8 mouse cellular contexts compared by ENCODE assay signal in genomic region chr3:122483783-122484130, GRCm38 (mm10).
DNase-seq lines count a peak whose midpoint lies in the region; ATAC-seq and TF ChIP-seq lines count a peak whose summit lies in the region.

No protein-coding gene starts in this region.

- H3K27ac ChIP-seq in liver, postnatal 0 days (ENCODE audit: low read depth): peak overlapping the region; percentile 73
- H3K27ac ChIP-seq in intestine, embryonic 15.5 days: 0 out of 2 replicates have a peak overlapping the region, but pooled peaks have one; percentile 46
- H3K27ac ChIP-seq in stomach, embryonic 14.5 days (ENCODE audit: low read length): no peak overlapping the region; the same call in 1 of the 2 replicates

- no peak for TF ChIP-seq CTCF in liver, postnatal 0 days (IDR thresholded peaks at IDR 0.05; ENCODE audit: low read depth)

- peak overlapping the region; percentile 60 for H3K4me2 ChIP-seq in liver, postnatal 0 days (ENCODE audit: low read depth, low read length)
- H3K4me2 ChIP-seq in intestine, embryonic 15.5 days (replicated peaks): no peak overlapping the region; the same call in 1 of the 2 replicates
- H3K4me2 ChIP-seq in stomach, embryonic 14.5 days (replicated peaks; ENCODE audit: low read depth, low read length): 0 out of 2 replicates have a peak overlapping the region, but pooled peaks have one; percentile 12

- ATAC-seq in cerebellum, adult (ENCODE audit: insufficient number of reproducible peaks, low FRiP score, low TSS enrichment): peak; percentile 6; the same call in 1 of the 2 replicates
- ATAC-seq in liver, postnatal 0 days: no peak
- ATAC-seq in intestine, embryonic 15.5 days: 0 out of 2 replicates have a peak, but pooled peaks have one; percentile 9
- 0 out of 2 replicates have a peak, but pooled peaks have one; percentile 3 for ATAC-seq in stomach, embryonic 14.5 days (ENCODE audit: insufficient number of reproducible peaks, insufficient read depth, low FRiP score, low read depth)

- 66% methylated on average over 5 of the region's 5 CpGs for WGBS in liver, postnatal 0 days (ENCODE audit: insufficient replicate concordance)
- WGBS in intestine, embryonic 15.5 days: 59% methylated on average over 5 of the region's 5 CpGs
- WGBS in stomach, embryonic 14.5 days: 35% methylated on average over 5 of the region's 5 CpGs

- no peaks in the 10 kb centered on the region for H3K27me3 ChIP-seq in liver, postnatal 0 days (ENCODE audit: insufficient read depth, low read length)
- no peaks in the 10 kb centered on the region for H3K27me3 ChIP-seq in intestine, embryonic 15.5 days (replicated peaks)
- no peaks in the 10 kb centered on the region for H3K27me3 ChIP-seq in stomach, embryonic 14.5 days (ENCODE audit: control insufficient read depth, insufficient read depth, low read length)

- peaks cover 12% of the 10 kb centered on the region for H3K4me1 ChIP-seq in liver, postnatal 0 days (ENCODE audit: insufficient read depth)
- peaks cover 33% of the 10 kb centered on the region for H3K4me1 ChIP-seq in intestine, embryonic 15.5 days (replicated peaks)
- peaks cover 14% of the 10 kb centered on the region for H3K4me1 ChIP-seq in stomach, embryonic 14.5 days (ENCODE audit: control insufficient read depth, insufficient read depth, low read length)

- no peaks in the 10 kb centered on the region for H3K9me3 ChIP-seq in liver, postnatal 0 days (ENCODE audit: low read length)
- no peaks in the 10 kb centered on the region for H3K9me3 ChIP-seq in intestine, embryonic 15.5 days
- H3K9me3 ChIP-seq in stomach, embryonic 14.5 days (ENCODE audit: control insufficient read depth, low read depth, low read length): no peaks in the 10 kb centered on the region

- H3K9ac ChIP-seq in liver, postnatal 0 days (replicated peaks): no peak overlapping the region; the same call in 1 of the 2 replicates
- no peak overlapping the region for H3K9ac ChIP-seq in intestine, embryonic 15.5 days
- no peak overlapping the region for H3K9ac ChIP-seq in stomach, embryonic 14.5 days (replicated peaks; ENCODE audit: low read depth, low read length)

- TF ChIP-seq EP300 in liver, postnatal 0 days (IDR thresholded peaks at IDR 0.05; ENCODE audit: low read depth): no peak

- H3K36me3 ChIP-seq in liver, postnatal 0 days (replicated peaks; ENCODE audit: insufficient read depth, low read length): no peaks in the 10 kb centered on the region
- no peaks in the 10 kb centered on the region for H3K36me3 ChIP-seq in intestine, embryonic 15.5 days
- H3K36me3 ChIP-seq in stomach, embryonic 14.5 days (ENCODE audit: control insufficient read depth, insufficient read depth, low read length): no peaks in the 10 kb centered on the region

- 0 out of 2 replicates have a peak overlapping the region, but pooled peaks have one; percentile 3 for H3K4me3 ChIP-seq in liver, postnatal 0 days (ENCODE audit: low read depth, low read length)
- no peak overlapping the region for H3K4me3 ChIP-seq in intestine, embryonic 15.5 days (replicated peaks)
- no peak overlapping the region for H3K4me3 ChIP-seq in stomach, embryonic 14.5 days (ENCODE audit: low read depth, low read length)

- no peak for DNase-seq in cerebellum, adult 18-20 months
- DNase-seq in liver, postnatal 0 days: no peak
- DNase-seq in liver (no peak), MN1 (ENCODE audit: low spot score) (no peak)
- no peak for DNase-seq in thymus, postnatal 36 days
